Mouse (Mus musculus) lung, postnatal 14 days (tissue): ENCODE data around the gene Pde5a.
A peak's percentile ranks its signal among the peaks of the same experiment; 100 is the strongest.

Experiments
- DNase-seq: peaks from one replicate; pipeline ENCODE4 v3.0.0; 2021

Pde5a gene

DNA sequence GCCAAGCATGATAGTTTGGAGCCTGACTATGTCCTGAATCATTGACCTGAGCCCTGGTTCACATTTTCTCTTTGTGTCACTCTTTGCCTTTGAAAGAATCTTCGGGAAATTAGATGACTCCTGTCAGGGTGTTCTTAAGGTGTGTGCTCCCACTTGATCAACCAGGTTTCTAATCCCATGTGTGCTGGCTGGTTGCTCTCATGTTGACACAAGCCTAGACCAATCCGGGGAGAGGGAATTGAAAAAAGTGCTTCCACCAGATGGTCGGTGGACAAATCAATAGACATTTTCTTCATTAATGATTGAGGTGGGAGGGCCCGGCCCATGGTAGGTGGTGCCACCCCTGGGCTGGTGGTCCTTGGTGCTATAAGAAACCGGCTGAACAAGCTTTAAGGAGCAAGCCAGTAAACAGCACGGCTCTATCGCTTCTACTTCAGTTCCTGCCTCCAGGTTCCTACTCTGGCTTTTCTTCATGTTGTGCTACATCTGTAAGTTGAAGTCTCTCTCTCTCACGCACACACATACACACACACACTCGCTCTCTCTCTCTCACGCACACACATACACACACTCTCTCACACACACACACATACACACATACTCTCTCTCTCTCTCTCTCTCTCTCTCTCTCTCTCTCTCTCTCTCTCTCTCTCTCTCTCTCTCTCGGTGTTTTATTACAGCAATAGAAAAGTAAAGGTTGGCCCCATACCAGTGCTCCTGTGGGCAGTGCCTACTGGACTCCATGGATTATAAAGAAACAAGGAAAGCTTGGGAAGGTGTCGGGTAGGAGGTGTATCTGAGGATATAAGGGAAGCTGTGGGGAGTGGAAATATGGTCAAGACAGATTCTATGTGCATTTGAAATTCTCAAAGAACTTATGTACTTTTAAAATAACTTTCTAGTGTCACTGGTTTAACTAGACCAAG lies 132.1 kb downstream of the Pde5a start:
- DNase-seq: no peak

DNA sequence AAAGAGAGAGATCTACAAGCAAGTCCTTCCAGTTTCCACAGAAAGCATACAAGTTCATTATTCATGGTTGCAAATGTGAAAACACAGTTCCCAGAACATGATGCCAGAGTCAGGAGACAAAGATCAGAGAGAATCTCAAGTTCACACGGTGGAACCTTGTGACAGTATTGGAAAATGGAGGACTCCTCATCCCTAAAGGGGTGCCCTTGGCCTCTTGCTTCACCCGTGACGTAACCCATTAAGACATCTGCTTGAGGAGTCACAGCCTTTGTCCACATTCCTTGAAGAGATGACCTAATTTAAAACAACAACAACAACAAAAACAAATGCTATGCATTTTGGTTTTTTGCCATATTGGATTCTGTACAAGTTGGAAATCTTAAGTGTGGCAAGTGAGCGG lies 136.3 kb downstream of the Pde5a start:
- no peak for DNase-seq

DNA sequence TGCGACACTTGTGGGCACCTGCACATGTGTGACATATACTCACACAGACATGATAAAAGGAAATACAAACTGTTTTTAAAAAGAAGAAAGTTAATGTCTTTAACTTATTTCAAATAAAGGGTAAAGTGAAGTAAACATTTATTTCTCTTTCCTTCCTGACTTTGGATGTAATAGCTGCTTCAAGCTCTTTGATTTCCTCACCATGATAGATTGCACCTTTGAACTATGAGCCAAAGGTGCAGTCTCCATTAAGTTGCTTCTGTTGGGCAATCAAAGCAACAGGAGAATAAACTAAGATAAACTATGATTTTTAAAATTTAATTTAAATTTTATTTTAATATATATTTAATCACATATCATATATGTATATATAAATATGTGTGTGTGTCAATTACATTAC lies 139.5 kb downstream of the Pde5a start:
- no peak for DNase-seq

DNA sequence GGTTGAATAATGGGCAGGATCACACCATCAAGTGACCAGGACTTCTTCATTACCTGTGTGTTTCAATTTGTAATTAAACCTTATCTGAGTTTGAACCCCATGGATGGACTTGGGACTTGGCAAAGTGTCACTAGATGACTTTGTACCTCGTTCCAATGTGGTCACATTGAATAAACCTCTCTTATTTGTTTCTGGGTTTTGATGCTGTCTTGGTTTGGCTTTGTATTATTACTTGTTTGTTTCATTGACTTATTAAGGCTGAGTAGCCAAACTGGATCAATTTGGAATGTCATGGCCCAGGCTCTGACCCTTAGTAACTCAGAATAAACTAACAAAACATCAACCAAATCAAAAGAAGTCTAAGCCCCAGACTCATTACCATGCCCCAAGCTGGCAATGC lies 142.8 kb downstream of the Pde5a start:
- no peak for DNase-seq

- DNase-seq: no peak
Measured at GRCm38 (mm10) chr3:122876870-122877269, 148.1 kb downstream of the Pde5a start.

GRCm38 (mm10) chr3:122877543-122877942 lies 148.8 kb downstream of the Pde5a start:
- DNase-seq: no peak

DNA sequence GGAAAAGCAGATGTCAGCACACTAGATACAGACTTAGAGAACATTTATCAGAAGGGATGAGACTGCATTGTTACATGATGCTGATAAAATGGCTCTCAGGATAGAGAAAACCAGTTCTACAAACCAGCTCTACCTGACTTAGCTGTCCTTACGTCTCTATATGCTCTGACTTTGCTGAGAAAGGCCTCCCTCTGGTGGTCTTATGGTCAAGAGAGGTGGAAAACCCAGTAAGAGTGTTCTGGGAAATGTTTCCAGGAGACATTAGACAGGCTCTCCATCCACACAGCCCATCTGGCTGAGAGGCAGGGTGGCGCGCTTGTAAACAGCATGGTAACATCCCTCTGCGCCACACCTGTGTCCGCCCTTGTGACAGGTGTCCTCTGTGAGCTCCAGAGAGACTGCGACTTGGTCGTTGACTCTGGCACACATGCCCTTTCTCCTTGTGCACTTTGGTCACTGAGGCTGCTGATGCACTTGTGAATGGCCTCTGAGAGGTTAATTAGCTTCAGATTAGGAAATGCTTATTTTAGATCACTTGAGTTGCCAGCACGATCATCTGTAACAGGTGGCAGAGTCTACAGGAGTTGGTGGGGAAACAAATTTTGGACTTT lies 150.1 kb downstream of the Pde5a start:
- no peak for DNase-seq

DNA sequence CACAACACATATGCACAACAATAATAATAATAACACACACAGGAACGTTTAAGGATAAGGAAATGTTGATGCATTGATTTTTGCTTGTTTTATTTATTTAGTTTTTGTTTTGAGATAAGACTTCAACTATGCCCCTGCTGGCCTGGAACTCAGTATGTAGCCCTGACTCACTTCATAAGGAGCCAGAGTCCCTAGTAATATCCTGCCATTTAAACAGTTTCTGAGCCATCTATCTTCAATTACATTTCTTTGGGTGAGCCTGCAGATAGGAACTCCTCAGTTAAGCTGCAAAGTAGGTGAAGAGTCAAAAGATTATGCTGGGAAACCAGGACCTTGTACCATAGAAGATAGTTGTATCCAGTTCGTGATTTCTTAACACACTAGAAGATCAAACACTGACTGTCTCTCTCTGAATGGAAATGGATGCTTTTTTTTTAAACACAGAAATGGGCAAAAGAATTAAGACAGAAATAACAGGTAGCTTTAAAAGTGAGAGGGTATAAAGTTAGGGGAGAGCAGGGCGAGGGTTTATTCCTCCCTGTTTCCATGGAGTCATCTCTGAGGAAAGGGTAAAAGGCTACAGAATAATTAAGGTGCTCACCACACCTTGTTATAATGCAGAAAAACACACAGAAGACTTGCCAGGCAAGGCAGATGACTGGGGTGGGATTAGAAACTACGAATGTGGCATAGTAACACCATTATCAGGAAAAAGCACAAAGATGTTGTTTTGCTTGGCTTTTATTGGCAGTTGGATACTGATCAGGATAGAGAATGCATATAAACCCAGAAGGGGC lies 159.0 kb downstream of the Pde5a start:
- no peak for DNase-seq

DNA sequence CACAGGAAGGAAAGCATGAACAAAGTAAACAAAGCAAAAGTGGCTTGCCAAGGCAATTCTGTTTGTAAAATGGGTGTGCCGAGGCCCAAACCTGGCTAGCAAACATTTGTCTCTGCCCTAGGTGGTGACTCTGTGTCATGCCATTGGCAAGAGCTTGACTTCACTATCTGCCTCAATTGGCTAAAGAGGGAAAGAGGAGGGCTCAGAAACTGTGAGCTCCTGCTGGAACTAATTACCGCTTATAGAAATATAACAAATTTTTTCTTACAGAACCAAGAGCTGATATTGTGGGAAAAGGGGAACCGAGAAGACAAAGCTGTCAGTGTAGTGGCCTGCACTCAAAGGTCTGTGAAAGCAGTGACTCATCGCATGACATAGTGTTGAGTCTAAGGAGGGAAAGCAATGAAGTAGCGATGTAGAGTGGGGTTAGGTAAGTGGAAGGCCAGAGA lies 159.6 kb downstream of the Pde5a start:
- DNase-seq: no peak

DNA sequence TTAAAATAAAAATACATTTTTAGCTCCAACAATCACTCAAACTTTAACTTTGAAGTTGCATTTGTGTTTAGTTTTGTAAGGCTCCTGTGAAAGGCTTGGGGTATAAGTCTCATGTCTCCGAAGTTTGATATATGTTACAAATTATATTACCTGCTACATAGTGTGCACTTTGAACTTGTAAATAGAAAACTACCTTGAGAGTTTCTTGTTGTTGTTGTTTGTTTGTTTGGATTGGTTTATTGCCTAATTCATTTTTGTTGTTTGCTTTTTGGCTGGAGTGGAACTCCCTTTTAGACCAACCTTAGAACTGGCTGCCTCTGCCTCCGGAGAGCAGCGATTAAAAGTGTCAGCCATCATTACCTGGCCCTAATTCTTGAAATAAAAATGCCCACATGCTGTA lies 166.0 kb downstream of the Pde5a start, which contains the start of gene Fabp2:
Fabp2 (plus strand) TSS at position 301 of the 400 bp plus-strand sequence.
- DNase-seq: no peak

DNA sequence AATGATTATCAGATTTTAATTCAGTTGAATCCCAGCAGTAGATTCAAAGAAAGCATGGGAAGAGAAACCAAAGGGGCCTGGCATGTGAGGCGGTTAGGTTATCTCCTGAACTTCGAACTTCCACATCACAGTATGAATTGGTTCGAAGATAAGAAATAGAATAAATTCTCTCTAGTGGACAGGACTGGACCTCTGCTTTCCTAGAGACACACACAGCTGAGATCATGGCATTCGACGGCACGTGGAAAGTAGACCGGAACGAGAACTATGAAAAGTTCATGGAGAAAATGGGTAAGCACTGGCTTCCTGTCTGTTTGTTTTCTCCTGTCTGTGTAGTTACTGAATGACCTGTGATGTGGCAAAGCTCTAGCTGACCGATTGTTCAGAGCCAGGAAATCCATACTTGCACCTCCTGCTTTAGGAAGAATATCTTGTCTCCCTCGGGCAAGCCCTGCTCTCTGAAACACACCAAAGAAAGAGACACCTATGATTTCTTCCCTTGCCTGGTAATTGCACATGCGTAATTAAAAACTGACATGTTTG lies 166.5 kb downstream of the Pde5a start:
- no peak for DNase-seq

DNA sequence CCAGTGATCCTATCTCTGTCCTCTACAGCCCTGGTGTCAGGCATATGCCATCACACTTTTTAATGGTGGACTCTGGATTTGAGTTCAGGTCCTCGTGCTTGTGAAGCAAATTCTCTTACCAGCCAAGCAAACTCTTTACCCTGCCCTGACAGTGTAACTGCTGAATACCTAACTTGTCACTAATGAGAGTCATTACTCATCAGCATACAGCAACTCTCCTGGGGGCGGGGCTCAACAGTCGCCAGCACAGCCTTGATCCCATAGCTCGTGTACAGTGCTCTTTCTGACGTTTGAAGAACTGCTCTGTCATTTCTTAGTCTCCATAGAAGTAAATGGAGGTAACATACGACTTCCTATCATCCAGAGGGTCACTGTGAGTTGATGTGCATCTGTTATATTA lies 169.5 kb downstream of the Pde5a start:
- no peak for DNase-seq

DNA sequence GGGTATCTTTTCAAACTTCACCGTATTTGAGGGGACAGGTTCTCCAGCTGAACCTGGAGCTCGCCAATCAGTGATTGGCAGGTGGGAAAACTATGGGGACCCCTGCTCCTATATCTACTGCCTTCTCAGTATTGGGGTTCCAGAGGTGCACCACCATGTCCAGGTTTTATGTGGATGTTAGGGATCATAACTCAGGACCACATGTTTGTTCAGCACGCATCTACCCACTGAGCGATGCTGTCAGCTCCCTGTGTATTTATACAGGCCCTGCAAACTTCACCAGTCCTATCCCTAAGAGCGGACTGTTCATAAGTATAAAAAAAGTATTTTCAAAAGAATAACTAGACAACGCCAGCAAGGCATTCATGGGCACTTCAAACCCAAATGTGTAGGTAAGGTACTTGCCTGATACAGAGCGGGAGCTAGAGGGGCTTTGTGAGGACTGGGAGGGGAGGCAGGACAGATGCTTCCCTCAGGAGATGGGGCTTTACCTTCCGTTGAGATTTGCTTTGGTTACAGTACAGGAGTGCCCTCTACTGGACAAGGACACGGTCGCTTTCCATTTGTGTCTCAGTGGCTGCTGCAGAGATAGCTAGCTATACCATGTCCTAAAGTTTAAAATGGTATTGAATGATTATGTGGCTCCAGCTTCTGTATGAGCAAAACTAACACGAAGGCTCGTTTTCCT lies 175.1 kb downstream of the Pde5a start:
- peak; percentile 52 for DNase-seq

DNA sequence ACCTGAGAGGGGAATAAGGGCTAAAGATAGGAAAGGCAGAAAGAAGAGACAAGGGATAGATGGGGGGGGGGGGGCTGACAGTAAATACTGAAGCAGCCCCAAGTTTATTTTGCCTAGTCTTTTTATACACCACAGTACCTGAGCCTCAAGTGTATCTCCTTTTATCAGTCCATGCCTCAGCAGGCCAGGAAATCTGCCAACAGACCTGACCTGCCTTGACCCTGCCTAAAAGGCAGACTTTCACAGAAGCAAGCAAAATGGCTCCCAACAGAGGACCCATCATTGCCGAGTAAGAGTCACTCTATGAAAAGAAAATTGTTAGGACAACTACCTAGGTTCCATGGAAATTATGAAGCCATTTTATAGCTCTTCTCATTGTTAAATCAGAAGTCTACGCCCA lies 179.1 kb downstream of the Pde5a start:
- DNase-seq: no peak
